Mouse (Mus musculus): ENCODE data around the gene Gdf10. TPM values are rescaled to one million over a fixed set of nuclear protein-coding genes. Genes with fewer than 3 reads are reported as not detected.

Gene Gdf10
- polyA plus RNA-seq, 1 experiment from 2014 or later: 7.1 TPM

DNA sequence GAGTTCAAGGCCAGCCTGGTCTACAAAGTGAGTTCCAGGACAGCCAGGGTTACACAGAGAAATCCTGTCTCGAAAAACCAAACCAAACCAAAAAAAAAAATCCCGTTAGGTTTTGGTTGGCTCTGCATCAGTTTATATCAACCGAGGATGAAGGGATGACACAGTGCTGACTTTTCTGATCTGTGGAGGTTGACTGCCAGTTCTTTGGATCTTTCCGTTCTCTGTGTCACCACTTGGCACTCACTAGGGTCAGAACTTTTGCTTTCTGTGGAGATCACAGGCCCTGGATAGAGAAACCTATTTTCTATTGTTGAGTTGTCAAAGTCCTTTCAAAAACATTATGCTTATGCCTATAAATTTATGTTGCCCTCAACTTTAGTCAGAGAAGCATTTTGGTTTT, 20.6 kb upstream of the Gdf10 start:
- peaks cover 6% of the 10 kb centered on the region; the same call in 1 of the 2 replicates for H3K27me3 ChIP-seq
- H3K4me1 ChIP-seq (replicated peaks): no peaks in the 10 kb centered on the region
- no peaks in the 10 kb centered on the region for H3K9me3 ChIP-seq (replicated peaks)
- H3K36me3 ChIP-seq: no peaks in the 10 kb centered on the region
- no peak for ATAC-seq (replicated peaks; ENCODE audit: insufficient number of reproducible peaks, insufficient read depth, low FRiP score, low read depth)
- no peak overlapping the region for H3K4me2 ChIP-seq
- H3K4me3 ChIP-seq: no peak overlapping the region
- no peak overlapping the region for H3K27ac ChIP-seq
- 78% methylated on average over 4 of the region's 4 CpGs for WGBS
- no peak overlapping the region for H3K9ac ChIP-seq

DNA sequence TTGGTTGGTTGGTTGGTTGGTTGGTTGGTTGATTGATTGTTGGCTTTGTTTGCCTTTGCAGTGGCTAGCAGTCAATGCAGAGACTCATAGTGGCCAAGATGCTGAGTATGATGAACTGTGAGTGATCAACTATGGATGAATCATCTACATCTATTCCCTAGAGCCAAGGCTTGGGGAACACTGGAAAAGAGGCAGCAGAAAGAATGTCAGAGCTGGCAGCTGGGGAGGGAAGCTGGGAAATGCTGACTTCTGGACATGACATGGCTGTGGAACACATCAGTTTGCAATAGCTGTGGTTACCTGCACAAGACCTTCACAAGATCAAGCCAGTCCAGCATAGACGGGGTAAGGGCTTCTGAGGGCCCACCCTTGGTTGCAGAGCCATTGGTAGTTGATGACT, 20.2 kb upstream of the Gdf10 start:
- H3K36me3 ChIP-seq: no peaks in the 10 kb centered on the region
- H3K9me3 ChIP-seq (replicated peaks): no peaks in the 10 kb centered on the region
- H3K27ac ChIP-seq: no peak overlapping the region
- H3K4me2 ChIP-seq: no peak overlapping the region
- H3K27me3 ChIP-seq: peaks cover 4% of the 10 kb centered on the region; the same call in 1 of the 2 replicates
- ATAC-seq (replicated peaks; ENCODE audit: insufficient number of reproducible peaks, insufficient read depth, low FRiP score, low read depth): no peak
- no peaks in the 10 kb centered on the region for H3K4me1 ChIP-seq (replicated peaks)
- H3K9ac ChIP-seq: no peak overlapping the region
- WGBS: 62% methylated on average over 1 of the region's 1 CpGs
- H3K4me3 ChIP-seq: no peak overlapping the region

DNA sequence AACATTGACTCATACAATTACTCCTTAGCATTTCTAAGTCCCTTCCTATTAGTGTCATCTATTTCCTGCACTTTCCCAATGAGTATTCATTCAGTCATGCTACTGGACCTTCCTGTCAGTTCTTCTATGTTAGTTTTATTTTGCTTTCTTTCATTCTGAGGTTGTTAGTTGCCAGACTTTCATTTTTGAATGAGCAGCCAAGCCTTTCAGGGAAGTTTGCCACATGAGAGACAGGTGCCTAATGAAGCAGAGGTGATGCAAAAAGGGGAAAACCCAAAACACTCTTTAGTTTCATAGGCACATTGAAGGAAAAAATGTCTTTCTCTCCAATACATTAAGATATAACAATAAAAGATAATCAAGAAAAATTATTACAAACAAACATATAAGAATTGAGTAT, 18.5 kb upstream of the Gdf10 start:
- H3K4me1 ChIP-seq (replicated peaks): no peaks in the 10 kb centered on the region
- H3K9ac ChIP-seq: no peak overlapping the region
- ATAC-seq (replicated peaks; ENCODE audit: insufficient number of reproducible peaks, insufficient read depth, low FRiP score, low read depth): no peak
- 0 out of 2 replicates have a peak, but pooled peaks cover 3% of the 10 kb centered on the region for H3K27me3 ChIP-seq
- H3K4me3 ChIP-seq: no peak overlapping the region
- no peaks in the 10 kb centered on the region for H3K9me3 ChIP-seq (replicated peaks)
- H3K4me2 ChIP-seq: no peak overlapping the region
- no peak overlapping the region for H3K27ac ChIP-seq
- H3K36me3 ChIP-seq: no peaks in the 10 kb centered on the region

DNA sequence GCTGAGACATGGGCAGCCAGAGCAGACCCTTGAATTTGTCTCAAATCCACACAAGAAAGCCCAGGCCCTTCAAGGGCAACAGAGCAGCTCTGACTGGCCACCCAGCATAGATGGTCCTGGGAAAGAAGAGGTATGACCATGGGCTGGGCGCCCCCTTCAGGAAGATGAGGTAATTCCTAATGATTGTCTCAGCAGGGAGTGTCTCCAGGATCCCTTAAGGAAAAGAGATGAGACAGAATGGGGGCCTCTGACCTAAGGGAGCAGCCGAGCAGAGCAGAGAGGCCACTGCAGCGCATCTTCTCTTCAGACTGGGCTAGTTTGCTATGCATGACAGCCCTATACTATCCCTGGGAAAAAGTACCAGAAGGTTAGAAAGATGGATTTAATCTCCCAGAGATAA, 9.7 kb upstream of the Gdf10 start:
- H3K4me2 ChIP-seq: no peak overlapping the region
- H3K9me3 ChIP-seq (replicated peaks): no peaks in the 10 kb centered on the region
- WGBS: 18% methylated on average over 3 of the region's 3 CpGs
- ATAC-seq (replicated peaks; ENCODE audit: insufficient number of reproducible peaks, insufficient read depth, low FRiP score, low read depth): no peak
- no peaks in the 10 kb centered on the region for H3K36me3 ChIP-seq
- no peak overlapping the region for H3K9ac ChIP-seq
- no peak overlapping the region for H3K27ac ChIP-seq
- no peak overlapping the region for H3K4me3 ChIP-seq
- H3K4me1 ChIP-seq (replicated peaks): no peaks in the 10 kb centered on the region
- peaks cover 30% of the 10 kb centered on the region for H3K27me3 ChIP-seq

DNA sequence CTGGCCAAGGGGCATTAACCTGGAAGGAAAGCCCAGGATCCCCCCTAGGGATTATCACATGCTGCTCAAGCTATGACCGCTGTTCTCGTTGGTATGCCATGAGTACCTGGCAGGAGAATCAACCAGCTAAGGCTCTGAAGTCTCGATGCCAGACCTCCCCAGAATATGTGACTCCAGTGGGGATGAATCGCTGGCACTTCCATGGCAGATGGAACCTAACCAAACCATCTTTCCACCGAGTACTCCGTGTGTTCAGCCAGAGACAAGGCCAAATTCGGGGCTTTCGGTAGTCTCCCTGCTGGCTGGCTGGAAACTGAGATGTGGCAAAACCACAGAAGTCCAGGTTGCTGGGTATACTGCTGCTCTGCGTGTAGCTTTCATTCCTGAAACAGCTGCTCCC, 9.2 kb upstream of the Gdf10 start:
- no peak overlapping the region for H3K4me2 ChIP-seq
- no peaks in the 10 kb centered on the region for H3K4me1 ChIP-seq (replicated peaks)
- H3K9ac ChIP-seq: no peak overlapping the region
- H3K27ac ChIP-seq: no peak overlapping the region
- no peaks in the 10 kb centered on the region for H3K36me3 ChIP-seq
- no peak overlapping the region for H3K4me3 ChIP-seq
- no peak for ATAC-seq (replicated peaks; ENCODE audit: insufficient number of reproducible peaks, insufficient read depth, low FRiP score, low read depth)
- WGBS: 84% methylated on average over 9 of the region's 9 CpGs
- no peaks in the 10 kb centered on the region for H3K9me3 ChIP-seq (replicated peaks)
- H3K27me3 ChIP-seq: peaks cover 34% of the 10 kb centered on the region

DNA sequence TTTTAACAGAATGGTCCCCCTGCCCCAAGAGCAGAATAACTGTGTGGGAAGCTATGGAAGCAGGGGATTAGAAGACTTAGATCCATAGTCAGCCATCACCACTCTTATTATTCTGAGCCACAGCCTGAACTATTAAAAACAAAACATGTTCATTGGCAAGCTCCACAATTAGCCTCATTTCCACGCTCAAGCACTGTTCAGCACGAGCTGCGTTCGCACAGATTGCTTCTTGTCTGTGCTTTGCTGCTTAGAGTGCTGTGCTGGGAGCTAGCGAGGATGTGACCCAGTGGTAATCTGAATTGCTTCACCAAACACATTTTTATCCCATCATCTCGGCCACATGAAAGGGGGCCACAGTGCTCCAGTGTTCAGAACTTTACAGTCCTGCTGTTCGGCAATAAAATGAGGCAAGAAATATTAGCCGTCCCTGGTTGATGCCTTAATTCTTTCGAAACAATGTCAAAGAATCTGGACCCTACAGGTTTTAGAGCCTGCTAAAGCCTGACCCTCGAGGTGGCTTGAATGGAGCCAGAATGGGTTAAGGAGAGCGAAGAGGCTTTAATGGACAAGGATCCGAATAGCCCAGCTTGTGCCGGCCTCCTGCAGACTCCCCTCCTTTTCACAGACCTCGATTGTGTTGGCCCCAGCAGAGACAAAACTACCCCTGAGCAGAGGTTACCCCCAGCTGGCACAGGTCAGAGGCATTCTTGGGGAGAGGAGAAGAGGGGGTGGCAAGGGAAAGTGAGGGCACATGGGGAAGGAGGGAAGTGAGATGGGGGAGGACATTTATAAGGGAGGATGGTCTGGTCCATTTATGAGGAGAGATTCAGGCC, 2.4 kb upstream of the Gdf10 start:
- no peak overlapping the region for H3K4me3 ChIP-seq
- no peak overlapping the region for H3K27ac ChIP-seq
- WGBS: 58% methylated on average over 14 of the region's 14 CpGs
- H3K4me1 ChIP-seq (replicated peaks): peaks cover 11% of the 10 kb centered on the region
- ATAC-seq (replicated peaks; ENCODE audit: insufficient number of reproducible peaks, insufficient read depth, low FRiP score, low read depth): no peak
- peaks cover 79% of the 10 kb centered on the region for H3K27me3 ChIP-seq
- no peaks in the 10 kb centered on the region for H3K36me3 ChIP-seq
- H3K9ac ChIP-seq: no peak overlapping the region
- no peak overlapping the region for H3K4me2 ChIP-seq
- H3K9me3 ChIP-seq (replicated peaks): no peaks in the 10 kb centered on the region

DNA sequence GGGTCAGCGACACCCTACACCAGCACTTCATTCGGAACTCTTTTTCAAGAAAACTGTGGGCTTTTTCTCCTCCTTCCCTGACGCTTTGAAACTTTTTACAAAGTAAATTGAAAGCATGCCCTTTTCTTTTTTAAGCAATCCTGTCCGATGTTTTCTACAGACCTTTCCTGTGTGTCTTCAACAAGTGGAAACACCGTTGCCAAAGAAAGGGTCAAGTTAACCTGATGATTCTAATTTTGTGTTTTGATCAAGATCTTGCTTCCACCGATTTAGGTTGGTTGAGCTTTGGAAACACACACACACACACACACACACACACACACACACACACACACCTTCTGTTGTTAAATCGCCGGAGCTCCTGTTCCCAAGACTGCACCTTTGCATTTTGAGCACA, 618 bp upstream of the Gdf10 start:
- WGBS: 16% methylated on average over 8 of the region's 8 CpGs
- peaks cover 11% of the 10 kb centered on the region for H3K4me1 ChIP-seq (replicated peaks)
- H3K36me3 ChIP-seq: no peaks in the 10 kb centered on the region
- 0 out of 2 replicates have a peak overlapping the region, but pooled peaks have one; percentile 56 for H3K9ac ChIP-seq
- H3K27me3 ChIP-seq: peaks cover 89% of the 10 kb centered on the region
- H3K9me3 ChIP-seq (replicated peaks): no peaks in the 10 kb centered on the region
- H3K27ac ChIP-seq: no peak overlapping the region
- no peak for ATAC-seq (replicated peaks; ENCODE audit: insufficient number of reproducible peaks, insufficient read depth, low FRiP score, low read depth)
- H3K4me3 ChIP-seq: peak overlapping the region; percentile 62
- peak overlapping the region; percentile 98 for H3K4me2 ChIP-seq

DNA sequence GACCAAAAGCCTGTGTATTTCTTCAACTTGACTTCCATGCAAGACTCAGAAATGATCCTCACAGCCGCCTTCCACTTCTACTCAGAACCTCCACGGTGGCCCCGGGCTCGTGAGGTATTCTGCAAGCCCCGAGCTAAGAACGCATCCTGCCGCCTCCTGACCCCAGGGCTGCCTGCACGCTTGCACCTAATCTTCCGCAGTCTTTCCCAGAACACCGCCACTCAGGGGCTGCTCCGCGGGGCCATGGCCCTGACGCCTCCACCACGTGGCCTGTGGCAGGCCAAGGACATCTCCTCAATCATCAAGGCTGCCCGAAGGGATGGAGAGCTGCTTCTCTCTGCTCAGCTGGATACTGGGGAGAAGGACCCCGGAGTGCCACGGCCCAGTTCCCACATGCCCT, 8.5 kb downstream of the Gdf10 start:
- Histone ChIP-seq H3K9ac (no peak overlapping the region), H3K36me3 (no peaks in the 10 kb centered on the region), H3K27me3 (peaks cover 74% of the 10 kb centered on the region), H3K27ac (no peak overlapping the region), H3K4me3 (no peak overlapping the region), H3K4me2 (no peak overlapping the region), H3K9me3 (replicated peaks) (no peaks in the 10 kb centered on the region), H3K4me1 (replicated peaks) (no peaks in the 10 kb centered on the region; the same call in 1 of the 2 replicates)
- no peak for ATAC-seq (replicated peaks; ENCODE audit: insufficient number of reproducible peaks, insufficient read depth, low FRiP score, low read depth)
- 34% methylated on average over 17 of the region's 17 CpGs for WGBS

DNA sequence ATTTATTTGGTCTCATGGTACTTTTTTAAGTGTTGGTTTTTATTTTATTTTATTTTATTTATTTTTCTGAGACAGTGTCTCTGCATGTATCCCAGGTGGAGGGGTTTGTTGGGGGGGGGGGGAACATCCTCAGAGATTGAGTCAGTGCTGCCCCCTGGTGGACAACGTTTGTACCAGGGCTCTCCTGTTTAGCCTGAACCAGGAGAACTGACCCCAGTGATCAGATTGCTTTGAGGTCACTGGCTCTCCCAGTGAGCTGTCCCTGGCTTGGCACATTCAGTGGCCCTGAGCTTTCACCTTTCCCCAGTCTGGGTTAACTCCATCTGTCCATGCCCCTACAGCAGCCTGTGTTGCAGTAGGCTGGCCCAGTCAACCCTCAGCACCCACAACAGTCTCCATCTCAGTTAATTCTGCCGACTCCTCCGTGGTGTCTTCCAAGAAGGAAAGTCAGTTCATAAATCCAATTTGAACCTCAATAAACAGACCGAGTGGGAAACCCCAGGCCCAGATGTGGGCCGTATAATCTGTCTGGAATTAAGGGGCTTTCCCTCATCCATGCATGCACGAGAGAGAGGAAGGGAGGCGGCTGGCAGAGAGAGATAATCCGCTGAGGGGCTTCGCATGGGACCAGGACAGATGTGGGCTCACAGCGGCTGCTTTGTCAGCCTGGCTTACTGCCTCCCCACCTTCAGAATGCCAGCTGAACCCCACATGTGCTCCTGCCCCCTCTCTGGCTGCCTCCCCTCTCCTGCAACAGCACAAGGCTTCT, 9.7 kb downstream of the Gdf10 start:
- no peak for ATAC-seq (replicated peaks; ENCODE audit: insufficient number of reproducible peaks, insufficient read depth, low FRiP score, low read depth)
- Histone ChIP-seq H3K4me2 (no peak overlapping the region), H3K4me1 (replicated peaks) (no peaks in the 10 kb centered on the region; the same call in 1 of the 2 replicates), H3K36me3 (no peaks in the 10 kb centered on the region), H3K4me3 (no peak overlapping the region), H3K9ac (no peak overlapping the region), H3K27me3 (peaks cover 61% of the 10 kb centered on the region), H3K27ac (no peak overlapping the region), H3K9me3 (replicated peaks) (no peaks in the 10 kb centered on the region)
- 52% methylated on average over 10 of the region's 10 CpGs for WGBS

DNA sequence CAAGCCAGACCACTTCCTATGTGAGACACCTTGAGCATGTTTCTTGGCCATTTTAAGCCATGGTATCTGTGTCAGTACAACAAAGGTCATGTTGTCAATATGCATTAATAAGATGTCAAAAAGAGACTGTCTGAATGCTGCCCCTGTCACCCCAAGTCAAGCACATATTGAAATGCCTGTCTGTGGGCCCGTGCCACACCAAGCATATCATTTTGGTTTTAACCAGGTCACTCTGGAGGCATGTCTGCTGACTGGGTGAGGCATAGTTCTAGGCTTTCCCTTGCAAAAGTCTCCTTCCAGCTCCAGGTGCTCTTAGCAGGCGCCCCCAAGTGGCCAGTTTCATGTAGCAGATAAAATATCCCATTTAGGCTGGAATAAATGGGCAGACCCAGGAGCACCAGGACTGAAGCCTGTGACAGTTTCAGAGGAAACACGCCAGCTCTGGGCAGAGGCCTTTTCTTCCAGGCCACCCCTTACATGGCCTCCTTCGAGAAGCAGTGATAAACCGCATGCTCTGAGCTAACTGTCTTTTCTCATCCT, 10.5 kb downstream of the Gdf10 start:
- Histone ChIP-seq H3K36me3 (no peaks in the 10 kb centered on the region), H3K27me3 (peaks cover 55% of the 10 kb centered on the region)

DNA sequence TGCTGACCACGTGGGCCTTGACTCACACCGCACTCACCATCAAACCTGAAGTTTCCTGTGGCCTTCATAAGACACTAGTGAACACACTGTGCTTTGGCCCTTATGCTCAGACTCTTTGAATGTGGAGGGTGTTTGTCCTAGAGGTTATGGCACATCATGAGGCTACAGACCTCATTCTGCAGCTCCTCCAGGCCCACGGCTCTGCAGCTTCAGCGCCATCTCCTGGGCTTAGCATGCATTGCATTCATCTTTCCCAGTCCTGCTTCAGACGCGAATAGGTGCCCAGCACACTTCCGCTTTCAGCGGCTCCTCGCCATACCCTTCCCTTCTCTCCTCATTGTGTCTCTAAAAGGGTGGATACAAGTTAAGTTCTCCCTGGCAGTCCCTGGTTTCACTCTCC, 15.7 kb downstream of the Gdf10 start:
- no peak for ATAC-seq (replicated peaks; ENCODE audit: insufficient number of reproducible peaks, insufficient read depth, low FRiP score, low read depth)
- H3K27ac ChIP-seq: no peak overlapping the region
- WGBS: 29% methylated on average over 9 of the region's 9 CpGs

More for the DNA sequence above, 10.5 kb downstream of the Gdf10 start:
- H3K4me2 ChIP-seq: no peak overlapping the region
- no peak for ATAC-seq (replicated peaks; ENCODE audit: insufficient number of reproducible peaks, insufficient read depth, low FRiP score, low read depth)
- no peaks in the 10 kb centered on the region for H3K9me3 ChIP-seq (replicated peaks)
- H3K4me3 ChIP-seq: no peak overlapping the region
- no peaks in the 10 kb centered on the region; the same call in 1 of the 2 replicates for H3K4me1 ChIP-seq (replicated peaks)
- H3K27ac ChIP-seq: no peak overlapping the region
- H3K9ac ChIP-seq: no peak overlapping the region
- 33% methylated on average over 5 of the region's 5 CpGs for WGBS

More for the DNA sequence above, 15.7 kb downstream of the Gdf10 start:
- H3K4me2 ChIP-seq: peak overlapping the region; percentile 51
- H3K27me3 ChIP-seq: peaks cover 14% of the 10 kb centered on the region
- H3K36me3 ChIP-seq: no peaks in the 10 kb centered on the region
- no peak overlapping the region for H3K4me3 ChIP-seq
- no peak overlapping the region for H3K9ac ChIP-seq
- peaks cover 4% of the 10 kb centered on the region for H3K4me1 ChIP-seq (replicated peaks)
- no peaks in the 10 kb centered on the region for H3K9me3 ChIP-seq (replicated peaks)
